Mouse (Mus musculus) CD8-positive naive resting alpha-beta T cell, adult 2 months (primary cell): ENCODE measurements around the gene Erp29.

Experiments used
- DNase-seq, 2 experiments: peaks; one replicate each; pipeline ENCODE4 v3.0.0; 2022; ENCODE audit warnings: low read depth in 2 of 2, low spot score in 2 of 2

Gene Erp29

DNA sequence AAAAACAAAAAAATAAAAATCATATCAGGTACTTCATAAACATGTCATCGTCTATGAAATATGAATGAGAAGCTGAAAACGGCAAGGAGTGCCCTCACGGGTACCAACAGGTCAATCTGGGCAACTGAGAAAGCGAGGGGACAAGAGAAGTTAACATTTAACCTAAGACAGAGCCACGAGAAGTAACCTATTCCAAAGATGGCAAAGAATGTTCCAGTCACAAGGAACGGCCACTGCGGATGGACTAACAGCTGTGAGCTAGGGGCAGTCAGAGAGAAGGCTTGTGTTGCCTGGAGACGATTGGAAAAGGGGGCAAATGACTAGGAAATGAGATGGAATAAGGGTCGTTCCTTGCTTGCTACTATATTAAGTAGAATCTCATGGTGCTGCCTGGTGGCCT lies 1.8 kb downstream of the Erp29 start:
- no peak for DNase-seq

DNA sequence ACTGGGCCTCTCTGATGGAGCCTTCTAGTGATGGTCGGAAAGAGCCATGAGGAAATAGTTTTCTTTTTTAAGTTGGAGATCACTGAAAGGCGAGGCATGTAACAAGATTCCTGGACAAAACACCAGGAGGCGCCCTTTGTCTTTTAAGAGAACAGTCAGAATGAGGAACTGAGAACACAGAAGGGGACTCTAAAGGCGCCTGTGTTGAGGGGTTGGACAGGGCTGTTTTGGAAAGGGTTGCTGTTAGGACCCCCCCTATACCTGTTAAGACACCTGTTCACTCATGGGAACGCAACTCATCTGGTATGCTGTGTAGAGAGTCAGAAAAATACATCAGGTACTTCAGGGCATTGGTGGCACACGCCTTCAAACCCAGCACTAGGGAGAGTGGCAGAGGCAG lies 2.3 kb downstream of the Erp29 start:
- peak; percentile 56 to 68 for DNase-seq

DNA sequence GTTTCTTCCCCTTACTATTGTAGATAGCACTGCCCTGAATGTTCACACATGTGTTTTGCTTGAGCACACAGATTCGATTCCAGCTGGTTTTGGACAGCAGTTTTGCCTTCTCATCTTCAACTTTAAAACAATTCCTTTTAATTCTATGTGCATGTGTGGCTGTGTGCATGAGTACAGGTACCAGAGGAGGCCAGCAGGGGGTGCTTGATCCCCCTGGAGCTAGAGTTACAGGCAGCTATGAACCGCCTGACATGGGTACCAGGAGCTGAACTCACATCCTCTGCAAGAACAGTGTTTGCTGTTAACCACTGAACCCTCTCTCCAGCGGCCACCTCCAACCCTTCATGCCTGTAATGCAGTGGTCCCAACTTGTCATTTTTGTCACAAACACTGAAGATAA lies 3.9 kb downstream of the Erp29 start:
- peak; percentile 13 for DNase-seq

DNA sequence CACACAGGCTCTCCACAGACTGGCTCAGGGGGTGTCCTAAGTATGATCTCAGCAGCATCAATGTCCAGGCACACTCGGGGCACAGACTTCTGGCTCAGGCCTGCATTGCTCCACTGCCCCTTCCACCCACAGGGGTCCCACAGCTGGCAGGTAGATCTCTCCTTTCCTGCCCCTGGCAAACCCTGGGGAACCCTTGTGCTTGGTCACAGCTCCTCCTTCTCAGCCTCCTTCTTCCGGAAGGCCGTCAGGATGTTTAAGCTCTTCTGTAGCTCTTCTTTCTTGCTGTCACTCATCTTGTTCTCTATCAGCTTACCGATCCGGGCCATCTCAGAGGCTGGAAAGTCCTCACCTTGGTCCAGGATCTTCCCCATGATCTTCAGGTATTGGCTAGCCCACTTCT lies 7.4 kb downstream of the Erp29 start:
- DNase-seq, result no peak

DNA sequence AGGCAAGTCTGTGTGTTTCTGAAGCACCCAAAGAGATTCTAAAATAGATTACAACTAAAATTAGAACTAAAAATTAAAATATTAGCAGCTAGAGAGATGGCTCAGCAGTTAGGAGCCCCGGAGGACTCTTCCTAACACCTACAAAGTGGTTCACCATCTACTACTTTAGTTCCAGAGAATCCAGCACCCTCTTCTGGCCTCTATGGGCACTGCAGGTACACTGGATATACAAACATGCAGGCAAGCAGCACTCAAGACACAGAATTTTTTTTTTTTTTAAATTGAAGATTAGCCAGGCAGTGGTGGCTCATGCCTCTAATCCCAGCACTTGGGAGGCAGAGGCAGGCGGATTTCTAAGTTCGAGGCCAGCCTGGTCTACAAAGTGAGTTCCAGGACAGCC lies 8.8 kb downstream of the Erp29 start:
- peak; percentile 28 to 58 for DNase-seq

DNA sequence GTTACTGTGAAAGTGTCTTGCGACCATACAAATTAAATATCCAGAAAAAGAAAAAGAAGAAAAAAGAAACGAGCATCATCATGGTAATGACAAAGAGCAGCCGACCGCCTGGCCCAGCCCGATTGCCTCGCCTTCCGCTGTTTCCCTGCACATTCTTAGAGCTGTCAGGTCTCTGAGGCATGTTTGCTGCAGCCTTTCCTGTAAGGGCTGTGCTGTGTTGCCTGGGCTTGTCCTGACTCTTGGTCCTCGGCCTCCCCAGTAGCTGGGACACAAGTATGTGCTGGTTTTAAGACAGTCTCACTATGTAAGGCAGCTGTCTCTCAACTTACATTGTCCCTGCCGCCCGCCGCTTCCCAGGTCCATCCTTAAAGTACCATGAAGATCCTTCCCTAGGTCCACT lies 13.6 kb downstream of the Erp29 start:
- DNase-seq, result no peak

DNA sequence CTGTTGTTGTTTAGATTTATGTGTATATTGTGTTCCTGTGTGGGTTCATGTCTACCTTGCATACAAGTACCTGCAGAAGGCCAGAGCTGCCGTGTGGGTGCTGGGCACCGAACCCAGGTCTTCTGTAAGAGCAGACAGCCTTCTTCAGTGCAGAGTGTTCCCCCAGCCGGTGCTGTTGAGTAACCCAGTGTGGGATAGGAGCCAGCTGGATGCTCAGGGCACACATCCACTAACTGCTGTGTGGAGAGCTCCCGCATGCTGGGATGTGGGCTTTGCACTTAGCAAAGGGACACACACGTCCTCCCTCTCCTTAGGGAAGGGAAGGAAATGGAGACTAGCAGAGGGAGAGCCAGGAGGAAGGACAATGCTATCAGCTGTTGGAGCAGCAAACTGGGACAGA lies 14.2 kb downstream of the Erp29 start:
- no peak for DNase-seq

DNA sequence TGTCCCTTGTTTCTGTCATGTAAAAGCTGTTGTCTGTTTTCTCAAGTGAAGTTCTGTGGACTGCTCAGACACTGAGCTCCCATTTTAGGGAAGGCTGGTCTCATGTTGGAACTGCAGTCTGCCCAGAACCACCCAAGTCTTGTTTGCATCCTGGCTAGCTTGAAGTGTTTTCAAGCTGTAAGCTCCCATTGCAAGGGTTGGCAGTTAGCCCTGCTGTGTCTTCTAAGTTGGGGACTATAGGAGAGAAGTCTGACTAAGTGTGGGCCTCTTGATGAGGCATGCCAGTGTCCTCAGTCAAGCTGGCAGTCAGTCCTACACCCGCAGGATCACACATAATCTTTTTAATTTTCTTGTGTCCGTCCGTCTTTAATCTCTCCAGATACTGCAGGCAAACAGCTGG lies 23.4 kb downstream of the Erp29 start:
- DNase-seq, result no peak

DNA sequence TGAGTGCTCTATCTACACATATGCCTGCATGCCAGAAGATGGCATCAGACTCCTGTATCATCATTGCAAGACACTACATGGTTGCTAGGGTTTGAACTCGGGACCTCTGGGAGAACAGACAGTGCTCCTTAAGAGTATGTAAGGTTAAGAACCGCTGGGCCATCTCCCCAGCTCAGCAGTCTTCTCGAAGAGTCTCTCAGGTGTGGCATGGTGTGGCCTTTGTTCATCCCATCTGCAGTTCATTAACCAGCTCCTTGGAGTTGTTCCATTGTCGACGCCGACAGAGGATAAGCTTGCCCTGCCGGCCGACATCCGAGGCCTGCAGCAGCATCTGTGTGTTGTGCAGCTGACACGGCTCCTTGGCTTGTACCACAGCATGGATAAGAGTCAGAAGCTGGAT lies 29.0 kb downstream of the Erp29 start:
- no peak for DNase-seq

DNA sequence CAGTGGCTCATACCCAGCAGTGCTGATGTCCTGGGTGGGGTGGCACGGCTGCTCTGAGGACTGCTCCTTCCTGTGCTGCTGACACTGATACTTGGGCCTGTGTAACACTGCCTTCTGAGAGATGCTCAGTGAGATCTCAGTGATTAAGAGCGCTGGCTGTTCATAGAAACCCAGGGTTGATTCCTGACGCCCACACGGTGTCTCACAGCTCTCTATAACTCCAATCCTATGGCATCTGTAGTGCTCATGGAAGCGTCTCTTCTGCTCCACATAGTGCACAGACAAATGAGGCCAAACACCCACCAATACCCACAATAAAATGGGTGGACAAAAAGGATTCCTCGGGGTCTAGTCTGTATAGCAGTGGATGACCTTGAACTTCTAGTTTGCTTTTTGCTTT lies 29.5 kb downstream of the Erp29 start:
- no peak for DNase-seq

DNA sequence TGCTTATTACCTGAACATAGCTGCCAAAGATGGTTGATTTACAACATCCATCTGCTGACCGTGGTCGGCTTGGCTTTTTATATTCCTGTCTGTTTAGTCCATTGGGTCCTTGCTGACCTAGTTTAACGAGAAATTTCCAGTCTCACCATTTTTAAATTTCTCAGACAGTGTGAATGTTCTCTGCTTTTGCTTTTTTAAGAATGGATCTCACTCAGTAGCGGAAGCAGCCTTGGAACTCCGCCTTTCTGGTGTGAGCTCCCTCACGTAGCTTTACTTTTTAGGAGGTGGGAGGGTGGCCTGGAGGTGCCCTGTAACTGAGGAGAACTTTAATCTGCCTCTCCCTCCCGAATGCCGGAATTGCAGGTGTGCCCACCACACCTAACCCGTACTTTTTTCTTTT lies 31.6 kb downstream of the Erp29 start:
- no peak for DNase-seq

DNA sequence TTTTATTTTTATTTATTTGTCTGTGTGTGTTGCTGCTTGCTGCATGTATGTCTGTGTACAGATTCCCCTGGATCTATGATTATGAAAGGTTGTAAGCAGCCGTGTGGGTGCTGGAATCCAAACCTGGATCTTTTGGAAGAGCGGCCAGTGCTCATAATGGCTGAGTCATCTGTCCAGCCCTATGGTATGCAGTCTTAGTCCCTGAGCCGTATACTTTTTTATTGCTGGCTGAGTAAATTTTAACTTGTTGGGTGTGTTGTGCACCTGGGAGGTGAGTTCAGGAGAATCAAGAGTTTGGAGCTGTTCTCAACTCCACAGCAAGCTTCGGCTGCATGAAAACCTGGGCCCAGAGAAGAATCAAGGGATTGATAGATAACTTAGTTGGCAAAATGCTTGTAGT lies 41.3 kb downstream of the Erp29 start:
- no peak for DNase-seq

DNA sequence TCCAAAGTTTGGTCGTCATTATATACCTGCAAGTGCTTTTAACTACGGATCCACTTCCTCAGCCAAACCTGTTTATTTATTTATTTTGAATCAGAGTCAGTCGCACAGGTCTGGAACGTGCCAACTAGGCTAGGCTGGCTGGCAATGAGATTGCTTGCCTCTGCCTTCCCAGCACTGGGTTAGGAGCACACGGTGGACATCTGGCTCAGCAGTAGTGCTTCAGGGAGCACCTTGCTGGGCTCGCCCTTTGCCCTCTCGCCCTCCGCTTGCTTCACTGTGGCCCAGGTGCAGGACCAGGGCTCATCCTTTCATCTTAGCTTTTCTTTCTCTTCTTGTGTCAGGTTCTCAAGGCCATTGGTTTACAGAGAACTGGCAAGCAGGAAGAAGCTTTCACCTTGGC lies 44.5 kb downstream of the Erp29 start:
- no peak for DNase-seq

DNA sequence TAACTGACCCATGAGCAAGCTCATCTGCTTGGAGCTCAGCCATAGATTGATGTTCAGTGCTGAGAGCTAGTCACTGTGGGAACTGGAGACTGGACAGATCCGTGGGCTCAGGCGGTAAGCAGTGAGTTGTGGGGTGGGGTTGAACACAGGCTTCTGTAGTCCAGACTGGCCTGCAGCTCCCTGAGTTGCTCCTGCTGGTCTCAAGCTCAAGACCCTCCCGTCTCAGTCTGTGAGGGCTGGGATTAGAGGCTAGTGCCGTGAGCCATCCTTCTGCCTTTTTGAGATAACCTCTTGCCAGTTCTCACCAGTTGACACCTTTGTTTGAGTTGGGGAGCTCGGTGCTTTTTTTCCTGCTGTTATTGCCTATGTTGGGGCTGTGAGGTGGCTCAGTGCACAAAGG lies 51.5 kb downstream of the Erp29 start:
- DNase-seq, result no peak

DNA sequence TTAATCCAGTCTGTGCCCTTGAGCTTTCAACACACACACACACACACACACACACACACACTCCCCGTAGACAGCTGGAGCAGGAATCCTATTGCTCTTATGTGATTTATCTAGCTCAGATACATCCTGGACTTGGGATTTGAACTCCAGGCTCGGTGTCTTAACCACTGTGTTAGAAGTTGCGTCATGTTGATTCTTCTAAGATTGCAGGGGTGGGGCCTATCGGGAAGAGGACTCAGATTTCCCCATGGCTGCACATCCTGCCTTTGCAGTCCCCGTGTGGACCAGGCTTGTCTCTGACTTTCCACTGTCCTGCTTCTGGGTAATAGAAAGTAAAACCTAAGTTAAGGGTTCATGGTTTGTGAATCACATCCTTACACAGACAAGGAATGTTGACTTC lies 52.2 kb downstream of the Erp29 start:
- no peak for DNase-seq

DNA sequence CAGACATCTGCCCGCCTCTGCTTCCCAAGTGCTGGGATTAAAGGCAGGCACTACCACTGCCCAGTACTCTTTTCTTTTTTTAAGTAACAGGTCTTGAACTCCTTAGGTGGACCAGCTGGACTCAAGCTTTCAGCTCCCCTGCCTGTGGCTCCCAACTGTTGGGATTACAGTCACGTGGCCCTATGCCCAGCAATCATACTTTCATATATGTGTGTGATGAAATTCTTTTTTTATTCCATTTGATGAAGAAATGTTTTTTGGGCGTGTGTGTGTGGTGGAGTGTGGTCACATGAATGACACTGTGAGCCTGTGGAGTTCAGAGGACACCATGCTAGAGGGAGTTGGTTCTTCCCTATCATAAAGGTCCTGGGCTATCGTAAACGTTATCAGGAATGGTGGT lies 52.8 kb downstream of the Erp29 start:
- no peak for DNase-seq

DNA sequence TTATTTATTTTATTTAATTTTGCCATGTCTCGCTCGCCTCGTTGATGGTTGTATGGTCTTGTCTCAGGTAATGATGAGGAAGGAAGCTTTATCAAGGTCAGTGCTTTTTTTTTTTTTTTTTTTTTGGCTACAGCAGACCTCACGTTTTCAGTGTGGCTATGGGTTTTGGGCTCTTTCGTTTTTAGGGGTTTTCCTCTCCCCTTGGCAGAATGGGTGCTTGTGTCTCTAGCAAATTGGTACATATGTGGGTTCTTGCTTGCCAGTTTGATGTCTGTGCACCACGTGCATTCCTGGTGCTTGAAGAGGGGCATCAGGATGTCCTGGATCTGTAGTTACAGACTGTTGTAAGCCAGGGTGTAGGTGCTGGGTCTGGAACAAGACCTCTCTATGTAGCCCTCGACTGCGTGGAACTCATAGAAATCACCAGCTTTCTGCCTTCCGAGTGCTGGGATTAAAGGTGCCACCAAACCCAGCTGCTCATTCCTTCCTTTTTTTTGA lies 53.3 kb downstream of the Erp29 start:
- DNase-seq, result no peak

DNA sequence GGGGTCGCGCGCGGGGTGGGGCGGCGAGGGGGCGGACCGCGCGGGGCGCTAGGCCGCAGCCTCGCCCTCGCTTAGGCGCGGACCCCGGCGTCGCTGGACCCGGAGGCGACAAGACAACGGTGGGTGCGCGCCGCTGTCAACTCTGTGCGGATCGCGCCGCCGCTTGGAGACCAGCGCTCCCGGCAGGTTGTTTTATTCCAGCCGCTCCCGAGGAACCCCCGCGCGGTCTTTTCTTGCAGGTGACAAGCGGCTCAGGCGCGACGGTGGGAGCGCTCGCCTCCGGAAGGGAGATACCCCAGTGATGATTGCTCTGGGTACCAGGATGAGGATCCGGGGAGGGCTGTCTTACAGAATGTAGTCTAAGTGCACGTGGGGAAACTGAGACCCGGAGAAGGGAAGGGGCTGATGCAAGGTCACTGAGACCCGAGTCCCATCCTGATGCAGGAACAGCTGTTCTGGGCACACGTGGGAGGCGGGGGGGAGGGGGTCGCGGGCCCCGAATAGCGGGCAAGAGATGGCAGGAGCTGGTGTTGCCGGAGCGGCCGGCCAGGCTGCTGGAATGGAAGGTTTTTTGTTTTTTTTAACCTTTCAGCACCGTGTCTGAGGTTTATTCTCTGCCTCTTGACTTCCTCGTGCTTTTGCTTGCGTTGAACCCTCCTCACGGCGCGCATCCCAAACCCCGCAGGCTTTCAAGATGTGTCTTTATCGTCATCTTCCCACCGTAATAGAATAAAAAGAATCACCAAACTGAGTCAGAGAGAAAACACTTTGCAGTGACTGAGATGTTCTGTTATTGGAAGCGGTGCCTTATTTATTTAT lies 54.0 kb downstream of the Erp29 start:
- DNase-seq, result no peak

DNA sequence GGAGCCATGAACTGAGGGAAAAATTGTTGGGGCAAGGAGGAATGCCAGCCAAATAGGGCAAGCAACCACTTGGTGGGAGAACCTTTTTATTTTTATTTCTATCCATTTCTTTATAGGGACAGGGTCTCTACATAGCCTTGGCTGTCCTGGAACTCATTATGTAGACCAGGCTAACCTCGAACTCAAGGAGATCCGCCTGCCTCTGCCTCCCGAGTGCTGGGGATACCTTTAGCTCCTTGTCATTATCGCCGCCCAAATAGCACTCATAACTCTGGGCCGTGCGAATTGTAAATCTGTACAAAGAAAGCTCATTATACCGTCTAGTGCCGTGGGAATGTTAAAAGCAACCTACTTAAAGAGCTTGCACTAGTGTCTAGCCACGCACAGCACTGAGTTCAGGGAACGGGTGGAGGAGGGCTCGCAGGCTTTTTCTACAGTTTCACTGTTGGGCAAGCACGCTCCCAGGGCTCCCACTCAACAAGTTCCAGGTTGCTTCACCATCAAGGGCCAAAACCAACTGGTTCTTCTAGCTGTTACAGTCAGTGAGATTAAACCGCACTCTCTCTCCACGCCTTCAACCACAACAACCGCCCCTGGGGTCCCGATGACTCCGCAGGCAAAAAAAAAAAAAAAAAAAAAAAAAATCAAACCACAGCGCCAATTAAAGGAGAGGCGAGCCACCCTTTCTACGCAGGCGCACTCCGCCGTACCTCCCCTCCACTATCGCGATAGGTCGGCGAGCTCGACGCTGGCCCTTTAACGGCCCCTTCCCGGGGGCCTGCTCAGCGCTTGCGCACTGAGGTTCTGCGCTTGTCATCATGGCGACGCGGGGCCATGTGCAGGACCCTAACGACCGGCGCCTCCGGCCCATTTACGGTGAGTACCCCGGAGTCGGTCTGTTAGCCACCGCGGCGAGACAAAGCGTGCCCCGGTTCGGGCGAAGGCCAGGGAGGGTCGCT lies 54.8 kb downstream of the Erp29 start, which contains the start of gene Naa25:
Gene Naa25 (plus strand): TSS at position 750 of the 959 bp plus-strand sequence.
- DNase-seq, result peak; percentile 89 to 94

DNA sequence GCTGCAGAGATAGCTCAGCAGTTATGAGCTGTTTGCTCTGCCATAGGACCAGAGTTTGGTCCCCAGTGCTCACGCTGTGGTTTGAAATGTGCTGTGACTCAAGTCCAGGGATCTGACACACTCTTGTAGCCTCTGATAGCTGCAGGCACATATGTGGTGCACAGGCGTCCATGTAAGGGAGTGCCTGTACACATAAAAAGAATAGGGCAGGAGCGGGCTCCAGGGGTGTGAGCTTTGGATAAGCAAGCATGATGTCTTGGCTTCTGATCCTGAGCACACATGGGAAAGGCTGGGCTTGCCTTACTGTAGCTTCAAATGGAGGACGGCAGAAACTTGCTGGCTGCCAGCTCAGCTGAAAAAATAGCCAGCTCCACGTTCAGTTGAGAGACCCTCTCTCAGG lies 56.7 kb downstream of the Erp29 start:
- DNase-seq, result no peak

DNA sequence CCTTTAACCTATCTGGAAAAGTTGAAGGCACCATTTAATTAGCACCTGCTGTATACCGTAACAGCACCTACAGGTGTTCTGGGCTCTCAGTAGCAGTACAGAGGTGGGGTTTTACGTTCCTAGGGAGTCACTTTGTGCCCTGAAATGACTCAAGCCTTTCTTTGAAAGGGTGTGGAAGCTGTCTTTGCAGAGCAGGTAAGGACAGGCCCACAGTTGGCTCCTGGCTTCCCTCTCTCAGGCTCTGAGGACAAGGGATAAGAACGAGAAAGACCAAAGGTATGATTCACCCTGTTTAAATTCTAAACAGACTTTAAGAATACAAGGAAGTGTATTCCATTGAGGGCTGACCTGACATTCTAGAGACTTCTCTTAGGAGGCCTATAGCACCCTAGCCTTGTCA lies 58.9 kb downstream of the Erp29 start:
- no peak for DNase-seq
